Mouse (Mus musculus) layer of hippocampus, adult 9-11 months (tissue): ENCODE results near the gene Ptgfrn.
A peak's percentile ranks its signal among the peaks of the same experiment; 100 is the strongest.

Experiments
- DNase-seq: peaks from one replicate; pipeline ENCODE4 v3.0.0; 2022

Ptgfrn gene

DNA sequence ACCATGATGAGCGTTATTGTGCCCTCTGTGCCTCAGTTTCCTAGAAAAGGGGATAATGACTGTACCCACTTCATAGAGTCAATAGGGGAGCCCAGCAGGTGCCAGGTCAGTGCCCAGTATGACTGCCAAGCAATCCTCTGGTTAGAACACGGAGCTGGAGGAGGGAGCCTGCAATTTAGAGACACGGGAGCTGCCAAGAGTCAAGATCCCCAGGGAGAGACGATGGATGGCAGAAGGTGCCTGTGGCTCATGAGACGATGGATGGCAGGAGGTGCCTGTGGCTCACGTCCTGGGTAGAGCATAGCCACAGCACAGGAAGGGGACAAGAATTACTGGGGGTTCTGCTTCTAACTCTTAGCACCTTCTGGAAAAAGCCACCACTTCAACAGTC lies 32.4 kb downstream of the Ptgfrn start:
- DNase-seq = no peak

DNA sequence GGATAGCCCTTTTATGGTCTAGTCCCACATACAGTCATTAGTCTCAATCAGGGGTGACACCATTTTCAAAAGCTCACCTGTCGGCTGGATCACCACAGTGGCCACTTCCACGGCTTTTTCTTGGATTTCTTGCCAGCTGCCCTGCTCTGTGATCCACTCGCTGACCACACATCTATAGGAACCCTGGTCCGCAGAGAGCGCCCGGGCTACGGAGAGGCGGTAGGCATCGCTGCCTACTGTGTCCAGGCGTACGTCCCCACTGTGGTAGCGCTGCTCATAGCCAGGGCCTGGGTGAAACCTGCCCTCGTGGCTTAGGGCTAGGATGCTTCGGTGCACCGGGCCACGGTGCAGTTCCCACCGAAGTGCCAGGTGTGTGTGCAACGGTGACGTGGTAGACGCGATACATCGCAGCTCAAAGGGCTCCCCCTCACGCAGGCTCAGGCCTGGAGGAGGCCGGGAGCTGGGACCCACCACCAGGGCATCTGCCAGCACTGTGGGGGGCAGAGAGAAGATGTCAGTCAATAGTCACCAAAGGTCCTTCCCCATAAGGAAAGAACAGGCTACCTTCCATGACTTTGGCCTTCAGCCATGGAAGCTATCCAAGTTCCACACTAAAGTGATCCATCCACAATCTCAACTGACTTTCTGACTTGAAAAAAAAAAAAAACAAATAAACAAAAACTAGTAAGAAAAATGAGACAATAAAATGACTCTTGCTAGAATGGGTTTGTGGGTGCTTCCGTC lies 32.9 kb downstream of the Ptgfrn start:
- no peak for DNase-seq

DNA sequence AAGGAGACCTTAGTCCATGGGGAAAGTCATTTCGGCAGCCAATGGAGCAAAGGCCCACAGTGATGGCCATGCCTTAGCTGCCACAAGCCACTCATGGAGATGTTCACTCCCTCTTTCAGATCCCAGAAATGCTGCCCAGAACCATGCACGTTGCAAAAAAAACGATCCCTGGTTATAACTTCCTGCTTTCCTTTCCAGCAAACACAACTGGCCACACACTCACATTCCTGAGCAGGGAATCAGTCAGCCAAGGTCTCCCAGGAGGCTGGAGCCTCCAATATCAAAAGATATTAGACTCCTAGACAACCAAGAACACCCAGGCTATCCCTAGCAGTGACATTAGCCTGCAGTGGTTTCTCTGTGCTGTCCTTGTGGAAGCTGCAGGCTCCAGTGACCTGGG lies 34.2 kb downstream of the Ptgfrn start:
- DNase-seq = no peak

DNA sequence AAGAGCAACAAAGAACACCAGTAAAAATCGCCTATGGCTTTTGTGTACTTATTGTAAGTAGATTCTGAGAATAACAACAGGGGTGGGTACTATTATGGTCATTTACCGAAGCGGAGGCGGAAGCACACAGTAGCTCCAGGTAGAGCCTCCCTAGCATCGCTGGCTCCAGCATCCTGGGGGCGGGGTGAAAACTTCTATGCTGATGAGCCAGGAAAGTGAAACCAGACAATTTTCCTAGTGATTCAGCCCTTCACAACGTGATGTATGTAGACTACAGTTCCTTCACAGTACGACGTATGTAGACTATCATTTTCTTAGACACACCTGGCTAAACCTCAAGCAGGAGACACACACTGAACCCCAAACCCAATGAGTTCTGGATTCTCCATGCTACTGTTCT lies 36.7 kb downstream of the Ptgfrn start:
- DNase-seq = no peak

DNA sequence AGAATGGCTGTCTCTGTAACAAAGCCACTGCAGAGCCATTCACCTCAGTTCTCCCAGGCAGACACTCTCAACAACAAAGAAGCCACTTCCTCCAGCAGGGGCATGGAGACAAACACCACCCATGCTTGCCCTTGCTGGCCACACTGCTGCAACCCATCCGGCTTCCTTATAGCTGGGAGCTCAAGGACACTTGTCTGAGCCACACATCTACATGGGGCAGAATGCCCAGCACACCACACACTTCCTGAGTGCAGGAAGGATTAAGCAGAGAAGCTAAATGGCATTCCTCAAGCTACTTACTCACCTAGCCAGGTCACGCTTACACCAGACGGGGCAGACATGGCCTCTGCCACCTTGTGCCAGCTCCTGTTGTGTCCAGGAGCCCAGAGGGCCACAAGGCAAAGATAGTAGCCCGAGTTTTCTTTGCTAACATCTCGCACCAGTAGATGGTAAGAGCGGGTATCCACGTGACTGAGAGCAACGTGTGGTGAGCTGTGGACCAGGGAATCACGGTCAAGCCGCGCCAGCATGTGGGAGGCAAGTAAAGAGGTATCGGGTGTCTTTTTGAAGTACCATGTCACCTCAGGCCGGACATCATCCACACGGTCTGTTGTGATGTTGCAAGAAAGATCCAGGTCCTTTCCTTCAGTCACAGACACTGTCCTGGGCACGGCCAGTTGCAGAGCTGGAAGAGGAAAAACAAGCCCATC lies 37.4 kb downstream of the Ptgfrn start:
- no peak for DNase-seq

DNA sequence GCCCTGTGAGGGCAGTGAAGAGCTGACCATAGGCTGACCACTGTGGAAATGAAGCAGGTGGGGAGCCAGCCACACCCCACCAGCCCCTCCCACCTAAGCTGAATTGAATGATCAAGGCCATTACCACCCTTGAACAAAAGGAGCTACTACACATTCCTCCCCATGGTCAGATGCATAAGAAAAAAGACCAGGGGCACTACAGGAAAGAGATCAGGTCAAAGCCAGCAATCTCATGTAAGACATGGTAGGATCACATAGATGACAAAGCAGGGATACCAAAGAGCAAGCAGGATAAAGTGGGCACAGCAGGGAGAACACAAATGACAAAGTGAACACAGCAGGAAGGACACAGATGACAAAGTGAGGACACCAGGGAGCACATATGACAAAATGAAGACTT lies 38.5 kb downstream of the Ptgfrn start:
- DNase-seq = no peak

DNA sequence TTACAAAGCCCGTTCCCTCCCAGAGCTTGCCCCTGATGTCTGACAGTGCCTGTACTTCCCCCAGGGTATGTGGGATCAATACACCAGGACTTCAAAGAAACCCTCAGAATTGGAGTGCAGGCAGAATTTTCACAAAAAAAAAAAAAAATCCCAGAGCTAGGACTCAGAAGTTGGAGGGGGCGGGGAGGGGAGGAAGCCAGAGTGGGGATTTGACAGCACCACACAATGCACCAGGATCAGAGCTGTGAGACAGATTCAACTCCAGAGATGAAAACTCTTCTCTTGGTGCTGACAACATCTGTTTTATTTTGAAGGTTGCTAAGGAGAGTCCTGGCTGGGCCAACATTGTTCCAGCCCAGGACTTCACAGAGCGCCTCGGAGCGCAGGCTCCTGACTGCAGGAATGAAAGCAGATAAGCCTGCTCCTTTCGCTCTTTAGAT lies 39.3 kb downstream of the Ptgfrn start:
- no peak for DNase-seq

DNA sequence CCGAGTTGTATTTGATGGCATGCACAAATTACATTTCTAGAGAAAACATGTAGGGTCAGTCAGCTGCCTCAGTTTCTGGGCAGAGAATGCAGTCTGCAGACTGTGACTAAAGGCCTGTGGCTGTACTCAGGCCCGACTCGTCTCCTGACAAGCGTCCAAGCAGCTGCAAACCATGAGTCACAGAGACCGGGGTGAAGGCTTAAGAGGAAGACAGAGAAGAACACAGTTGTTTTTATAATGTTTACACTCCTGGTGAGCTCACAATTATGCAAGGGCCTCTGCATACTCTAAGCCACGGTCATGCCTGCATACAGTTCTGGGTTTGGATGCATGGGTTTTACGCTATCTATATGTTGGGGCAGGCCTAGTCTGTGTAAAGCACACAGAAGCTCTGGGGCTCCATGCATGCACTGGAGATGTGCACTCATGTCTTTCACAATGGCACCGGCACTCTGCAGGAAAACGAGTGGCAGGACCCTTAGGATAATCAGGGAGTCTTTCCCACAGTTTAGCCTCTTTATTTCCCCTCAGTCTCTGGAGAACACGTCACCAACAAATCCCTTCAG lies 39.8 kb downstream of the Ptgfrn start:
- DNase-seq = no peak

DNA sequence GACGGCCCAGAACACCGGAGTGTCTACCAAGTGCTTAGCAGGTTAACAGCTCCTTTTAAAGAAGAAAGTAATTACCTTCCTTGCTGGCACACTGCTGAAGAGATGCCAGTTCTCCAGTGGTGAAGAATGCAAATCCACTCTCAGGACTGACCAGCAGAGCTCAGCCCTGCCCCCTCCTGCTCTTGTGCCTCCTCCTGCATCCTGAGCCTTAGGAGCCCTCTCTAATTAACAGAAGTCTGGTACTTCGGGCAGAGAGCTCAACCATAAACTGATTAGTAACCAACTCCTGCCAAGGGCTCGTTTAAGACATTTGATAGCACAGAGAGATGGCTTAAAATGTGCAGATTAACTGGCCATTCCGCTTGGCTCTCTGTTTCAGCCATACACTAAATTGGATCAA lies 41.4 kb downstream of the Ptgfrn start:
- no peak for DNase-seq

DNA sequence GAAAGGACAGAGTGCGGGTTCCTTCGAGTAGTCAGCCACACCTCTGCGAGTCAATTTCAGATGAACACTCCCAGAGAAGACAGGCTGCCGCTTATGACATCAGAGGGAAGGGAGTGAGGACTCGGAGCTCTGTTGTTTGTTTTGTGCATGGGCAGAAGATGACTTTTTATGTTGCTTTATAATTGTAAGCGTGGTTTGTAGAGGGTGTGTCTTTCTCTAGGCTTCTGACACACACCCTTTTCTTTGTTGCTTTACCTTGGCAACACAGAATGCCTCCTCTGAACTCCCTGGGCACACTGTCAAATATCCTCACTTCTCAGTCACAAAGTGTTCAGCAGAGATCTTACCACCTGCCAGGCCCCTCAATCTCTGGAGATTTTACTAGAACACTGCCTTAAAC lies 43.9 kb downstream of the Ptgfrn start:
- no peak for DNase-seq

DNA sequence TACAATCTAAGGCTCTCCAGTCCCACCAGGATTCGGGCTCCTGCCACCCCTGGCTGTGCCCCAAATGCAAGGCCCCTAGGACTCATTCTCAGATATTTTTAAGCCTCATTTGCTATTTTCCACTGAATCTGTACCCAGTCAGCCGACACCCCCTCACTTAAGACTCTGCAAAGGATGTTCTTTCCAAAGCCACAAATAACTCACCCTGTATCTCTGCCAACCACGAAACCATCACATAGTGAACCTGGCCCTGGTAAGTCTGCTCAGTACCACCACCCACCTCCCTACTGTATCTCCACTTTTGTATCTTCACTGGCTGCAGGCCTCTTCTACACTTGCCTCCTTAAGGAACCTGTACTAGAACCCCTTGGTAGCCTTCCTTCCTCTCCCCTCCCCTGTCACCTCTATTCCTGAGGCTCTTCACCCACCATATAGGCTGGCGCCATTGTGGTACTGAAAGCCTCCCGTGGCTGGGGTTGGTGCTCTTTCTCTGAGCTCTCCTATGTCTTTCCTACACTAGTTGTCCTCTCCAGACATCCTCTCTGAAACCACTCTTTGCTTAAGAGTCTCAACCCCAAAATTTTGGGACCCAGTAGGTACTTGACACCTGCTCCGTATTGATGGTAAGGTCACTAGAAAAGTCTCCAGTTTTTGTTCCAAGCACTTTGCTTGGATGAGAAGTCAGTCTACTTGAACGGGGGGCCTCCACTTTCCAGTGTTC lies 48.1 kb downstream of the Ptgfrn start:
- DNase-seq = no peak

DNA sequence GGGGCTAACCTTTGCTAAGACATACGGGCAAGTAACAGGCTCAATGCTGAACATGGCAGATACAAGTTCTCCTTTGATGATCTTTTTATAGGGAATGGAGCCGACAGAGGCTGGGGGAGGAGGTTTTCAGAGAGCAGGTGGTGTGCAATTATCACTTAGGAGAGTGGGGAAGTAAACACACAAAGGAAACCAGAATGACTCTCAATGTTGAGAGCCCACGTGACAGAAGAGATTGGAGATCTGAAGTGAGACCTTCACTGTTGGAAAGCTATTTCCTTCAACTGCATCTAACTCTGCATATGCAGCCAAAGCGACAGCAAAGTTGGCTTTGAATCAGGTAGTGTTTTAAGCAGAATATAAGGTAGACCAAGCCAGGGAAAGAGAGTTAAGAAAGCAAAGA lies 50.9 kb downstream of the Ptgfrn start:
- DNase-seq = no peak

DNA sequence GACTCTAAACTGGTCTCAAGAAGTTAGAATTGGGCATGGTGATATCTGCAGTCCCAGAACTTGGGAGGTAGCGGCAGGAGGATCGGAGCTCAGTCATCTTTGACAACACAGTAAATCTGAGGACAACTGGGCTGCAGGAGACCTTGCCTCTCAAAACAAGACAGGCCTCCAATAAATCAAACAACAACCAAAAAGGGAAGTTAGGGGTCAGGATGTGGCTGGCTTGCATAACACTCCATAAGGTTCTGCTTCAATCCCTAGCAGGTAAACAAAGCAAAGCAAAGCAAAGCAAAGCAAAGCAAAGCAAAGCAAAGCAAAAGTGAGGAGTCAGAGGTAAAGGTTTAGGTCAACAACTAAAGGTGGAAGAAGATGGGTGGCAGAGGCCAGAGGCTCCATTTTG lies 51.9 kb downstream of the Ptgfrn start:
- no peak for DNase-seq

DNA sequence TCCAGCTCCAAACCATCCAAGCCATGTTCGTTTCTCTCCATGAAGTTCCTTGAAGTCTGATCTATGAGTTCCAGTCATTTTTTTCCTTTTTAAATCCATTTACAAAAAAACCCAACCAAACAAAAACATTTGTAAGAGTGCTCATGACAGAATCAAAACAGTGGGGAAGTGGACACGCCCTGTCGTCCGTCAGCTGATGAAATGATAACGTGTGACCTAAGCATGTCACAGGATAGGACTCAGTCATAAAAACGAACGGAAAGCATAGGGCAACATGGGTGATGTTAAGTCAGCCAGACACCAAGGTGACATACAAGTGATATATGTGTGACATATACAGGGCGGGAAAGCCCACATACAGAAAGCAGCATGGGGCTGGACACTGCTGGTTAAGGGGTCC lies 54.9 kb downstream of the Ptgfrn start:
- no peak for DNase-seq

DNA sequence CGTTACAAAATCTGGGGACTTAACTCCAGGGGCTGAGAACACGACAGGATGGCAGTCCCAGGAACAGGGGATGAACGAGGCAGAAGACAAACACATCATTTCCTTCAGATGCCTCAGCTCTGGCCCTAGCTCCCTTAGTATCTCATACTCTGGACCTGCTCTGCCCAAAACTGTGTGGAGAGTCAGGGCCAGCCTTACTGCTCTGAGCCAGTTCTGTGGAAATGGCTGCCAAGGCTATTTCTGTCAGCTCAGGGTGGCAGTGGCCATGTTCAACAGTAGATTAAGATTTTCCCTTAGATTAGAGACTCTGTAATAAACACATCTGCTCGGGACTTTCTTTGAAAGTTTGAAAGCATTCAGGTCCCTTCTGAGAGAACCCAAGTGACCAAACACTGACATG lies 58.5 kb downstream of the Ptgfrn start:
- no peak for DNase-seq

DNA sequence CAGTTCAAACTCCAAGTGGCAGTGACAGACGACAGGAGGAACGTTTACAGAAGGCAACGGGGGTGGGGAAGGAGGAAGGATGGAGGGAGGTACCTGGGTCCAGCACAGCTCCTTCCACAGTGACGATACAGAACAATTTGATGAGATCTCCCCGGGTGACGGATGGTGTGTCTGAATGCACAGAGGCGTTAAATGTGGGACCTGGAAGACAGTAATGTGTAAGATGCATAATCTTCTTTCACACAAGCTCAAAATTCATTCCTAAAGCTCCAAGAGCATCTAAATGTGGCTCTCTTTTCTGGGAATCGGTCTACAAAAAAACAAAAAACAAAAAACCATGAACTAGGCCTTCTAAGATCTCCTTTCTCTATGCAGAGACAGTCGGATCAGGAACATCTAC lies 60.1 kb downstream of the Ptgfrn start:
- DNase-seq = no peak

DNA sequence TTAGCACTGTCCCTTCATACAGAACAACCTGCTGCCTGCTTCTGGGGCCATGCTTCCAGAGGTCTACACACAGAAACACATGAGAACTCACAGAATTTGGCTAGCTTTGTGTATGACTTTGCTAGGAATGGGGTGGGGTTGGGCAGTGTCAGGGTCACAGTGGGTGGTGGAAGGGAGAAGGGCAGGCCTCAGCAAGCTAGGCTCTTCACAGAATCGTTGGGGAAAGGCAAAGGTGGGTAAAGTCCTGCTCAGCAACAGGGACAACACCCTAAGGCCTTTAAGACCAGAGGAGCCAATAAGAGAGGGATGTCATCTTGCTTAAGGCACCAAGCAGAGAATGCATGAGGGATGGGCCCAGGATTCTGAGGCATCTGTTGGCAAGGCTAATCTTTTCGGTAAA lies 61.3 kb downstream of the Ptgfrn start:
- no peak for DNase-seq

DNA sequence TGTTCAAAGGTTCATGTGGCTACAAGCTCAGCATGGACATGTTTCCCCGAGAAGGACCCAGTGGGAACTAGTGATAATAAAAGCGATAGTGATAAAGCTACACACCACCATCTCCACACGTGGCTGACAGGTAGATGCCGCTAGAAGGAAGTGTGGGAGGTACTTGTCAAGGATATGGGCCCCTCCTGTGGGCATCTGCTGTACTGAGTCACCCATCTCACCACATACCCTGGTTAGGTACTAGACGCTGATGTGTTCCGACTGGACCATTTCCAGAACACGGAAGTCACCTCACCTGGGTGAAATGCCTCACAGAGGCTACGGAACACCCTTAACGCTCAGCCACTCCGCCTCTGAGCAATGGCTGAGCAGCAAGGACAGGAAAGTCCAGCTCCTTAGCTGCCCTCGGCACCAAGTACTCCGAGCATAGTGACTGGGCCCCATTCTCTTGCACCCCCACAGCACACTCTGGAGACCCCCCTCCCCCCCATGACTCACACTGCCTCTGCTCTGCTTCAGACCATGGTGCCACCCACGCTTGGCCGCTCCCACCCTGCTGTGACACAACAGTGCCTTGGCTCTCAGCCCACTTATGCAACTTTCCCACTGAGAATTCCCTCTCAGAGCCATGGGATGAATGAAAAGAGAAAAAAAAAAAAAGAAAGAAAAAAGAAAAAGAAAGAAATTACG lies 62.3 kb downstream of the Ptgfrn start:
- peak; percentile 89 for DNase-seq

DNA sequence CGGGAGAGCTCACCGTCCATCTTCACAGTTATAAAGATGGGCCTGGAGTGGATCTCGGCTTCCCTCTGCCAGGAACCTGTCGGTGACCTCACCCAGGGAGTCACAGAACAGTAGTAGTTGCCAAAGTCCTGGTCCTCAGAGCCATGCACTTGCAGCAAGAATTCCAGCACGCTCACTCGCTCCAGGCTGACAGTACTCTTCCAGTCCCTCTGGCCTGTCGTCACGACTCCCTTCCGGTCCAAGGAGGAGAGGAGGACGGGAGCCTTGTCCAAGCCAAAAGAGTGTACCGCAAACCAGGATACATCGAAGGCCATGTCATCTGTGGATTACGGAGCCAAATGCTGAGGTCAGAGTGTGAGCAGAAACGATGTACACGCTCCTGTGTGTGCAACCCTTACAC lies 64.6 kb downstream of the Ptgfrn start:
- no peak for DNase-seq

DNA sequence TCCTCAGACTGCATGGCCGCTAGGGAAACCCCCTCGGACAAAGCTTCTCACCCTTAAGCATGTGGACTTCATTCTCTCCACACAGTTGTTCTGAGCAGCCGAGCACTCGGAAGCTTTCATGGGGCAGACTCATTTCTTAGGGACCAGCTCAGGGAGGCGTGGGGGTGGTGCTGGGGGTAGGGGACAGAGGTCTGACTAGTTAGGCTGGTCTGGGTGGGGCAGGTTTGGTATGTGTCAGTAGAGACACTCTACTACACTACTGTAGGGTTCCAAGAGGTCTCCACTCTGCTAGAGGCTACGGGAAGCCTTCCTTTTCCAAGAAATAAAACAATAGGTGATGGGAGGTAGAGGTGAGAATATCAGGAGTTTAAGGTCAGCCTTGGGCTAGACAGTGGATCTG lies 65.4 kb downstream of the Ptgfrn start:
- no peak for DNase-seq

DNA sequence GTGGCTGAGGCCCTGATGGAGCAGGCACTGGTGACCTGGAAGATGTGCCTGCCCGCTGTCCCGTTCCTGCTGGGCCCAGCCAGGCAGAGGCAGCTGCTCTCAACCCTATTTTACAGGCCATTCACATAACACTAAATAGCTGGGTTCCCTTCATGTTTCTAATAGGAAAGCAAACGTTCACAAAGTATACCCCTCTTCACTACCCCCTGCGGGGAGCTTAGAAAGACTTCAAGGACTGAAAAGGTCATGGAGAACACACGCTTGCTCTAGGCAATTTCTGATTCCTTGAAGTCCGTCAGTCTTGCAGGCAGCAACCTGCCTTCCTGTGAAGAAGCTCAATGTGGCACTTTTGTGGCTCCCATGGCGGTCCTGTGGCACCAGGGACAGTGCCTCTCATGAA lies 68.1 kb downstream of the Ptgfrn start:
- DNase-seq = no peak

DNA sequence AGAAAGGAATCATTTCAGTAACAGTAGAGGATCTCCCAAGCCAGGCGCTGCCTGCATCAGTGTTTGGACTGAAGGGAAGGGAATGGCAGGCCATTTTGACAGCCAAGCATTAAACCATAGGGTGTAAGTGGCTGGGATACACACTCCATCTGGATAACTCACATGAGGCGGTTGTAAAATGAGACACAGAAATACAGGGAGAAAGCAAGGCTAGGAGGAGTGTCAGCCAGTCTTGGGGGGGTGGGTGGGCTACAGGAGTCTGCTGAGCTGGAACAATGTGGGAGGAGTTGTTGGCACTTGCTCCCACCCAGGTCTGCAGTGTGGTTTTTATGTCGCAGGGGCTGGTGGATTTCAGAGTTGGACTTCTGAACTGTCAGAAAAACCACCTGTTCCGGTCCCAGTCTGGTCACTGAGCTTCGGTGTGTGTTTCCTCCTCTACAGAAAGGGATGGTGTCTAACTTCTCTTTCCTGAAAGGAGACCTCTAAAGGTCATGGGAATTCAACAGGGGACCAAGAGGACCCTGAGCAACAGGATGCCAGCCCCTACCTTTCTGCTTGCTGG lies 72.0 kb downstream of the Ptgfrn start:
- no peak for DNase-seq

DNA sequence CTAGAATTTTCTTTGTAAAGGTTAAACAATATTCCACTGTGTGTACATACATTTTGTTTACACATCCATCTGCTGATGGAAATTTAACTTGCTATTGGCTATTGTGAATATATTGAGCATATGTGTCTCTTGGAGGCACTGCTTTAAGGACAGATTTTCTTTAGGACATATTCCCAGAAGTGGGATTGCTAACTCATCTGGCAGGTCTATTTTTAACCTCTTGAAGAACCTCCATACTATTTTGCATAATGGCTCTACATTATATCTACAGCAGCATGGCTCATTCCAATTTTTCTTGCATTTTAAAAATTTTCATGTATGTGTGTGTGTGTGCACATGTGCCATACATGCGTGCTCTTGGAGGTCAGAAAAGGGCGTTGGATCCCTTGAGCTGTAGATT lies 74.1 kb downstream of the Ptgfrn start:
- DNase-seq = no peak
